Mouse (Mus musculus) kidney, embryonic 16.5 days (tissue): ENCODE data around the gene Tubb2b. TPM values are rescaled to one million over a fixed set of nuclear protein-coding genes. Genes with fewer than 3 reads are reported as not detected.
A peak's percentile ranks its signal among the peaks of the same experiment; 100 is the strongest.

Source experiments
- ATAC-seq: fragments of 200-750 bp; cut with Nextera tagmentation; 2 replicates; pipeline ENCODE4 v1.8.0; 2017; ENCODE audit warnings: moderate TSS enrichment; ENCODE audit not compliant: low FRiP score, low TSS enrichment
- H3K27ac ChIP-seq: fragments of 300-500 bp; sonication (generic); 2 replicates; pipeline ENCODE4 v1.5.1; 2014; ENCODE audit warnings: low read length
- H3K27me3 ChIP-seq: fragments of 300-500 bp; sonication (generic); 2 replicates; pipeline ENCODE4 v1.6.1; 2014; ENCODE audit warnings: low read length, control low read depth, mixed read lengths; ENCODE audit not compliant: insufficient read depth
- H3K36me3 ChIP-seq: fragments of 300-500 bp; sonication (generic); 2 replicates; pipeline ENCODE4 v1.6.1; 2014; ENCODE audit warnings: low read length, control low read depth, mixed read lengths; ENCODE audit not compliant: insufficient read depth
- H3K4me1 ChIP-seq: fragments of 300-500 bp; sonication (generic); 2 replicates; pipeline ENCODE4 v1.6.1; 2014; ENCODE audit warnings: low read length, control low read depth, mixed read lengths; ENCODE audit not compliant: insufficient read depth
- H3K4me2 ChIP-seq: fragments of 300-500 bp; sonication (generic); replicated peaks from 2 replicates; pipeline ENCODE4 v1.6.1; 2014; ENCODE audit warnings: low read depth, low read length
- H3K4me3 ChIP-seq: fragments of 300-500 bp; sonication (generic); 2 replicates; pipeline ENCODE4 v1.5.1; 2014; ENCODE audit warnings: mild to moderate bottlenecking, low read length
- H3K9ac ChIP-seq: fragments of 300-500 bp; sonication (generic); replicated peaks from 2 replicates; pipeline ENCODE4 v1.6.1; 2014; ENCODE audit warnings: low read length
- H3K9me3 ChIP-seq: fragments of 300-500 bp; sonication (generic); 2 replicates; pipeline ENCODE4 v1.6.1; 2016; ENCODE audit warnings: low read length, control low read depth
- WGBS: fragments of 180-500 bp; shearing (Covaris S2); extraction: QIAGEN DNeasy Blood & Tissue Kit; methylation state at CpG from one replicate; pipeline ENCODE4 v1.1.7; 2014; 5-methylcytosine and 5-hydroxymethylcytosine counted together
- polyA plus RNA-seq: library from polyadenylated mRNA; unstranded; fragments of >200 nt; fragmentation: Nextera tagmentation; extraction: Ambion mirVana; gene quantifications from 2 replicates; pipeline ENCODE4 v1.2.1, GENCODE M21; 2015

The Tubb2b gene
- polyA plus RNA-seq, 1 experiment from 2014 or later, result 40.4 TPM

GRCm38 (mm10) chr13:34154217-34154930 lies 24.1 kb upstream of the Tubb2b start:
- Histone ChIP-seq H3K27me3 (no peaks in the 10 kb centered on the region), H3K9me3 (no peaks in the 10 kb centered on the region), H3K4me2 (peak overlapping the region; percentile 33), H3K4me3 (peak overlapping the region; percentile 16; the same call in 1 of the 2 replicates), H3K36me3 (no peaks in the 10 kb centered on the region), H3K27ac (no peak overlapping the region), H3K4me1 (peaks cover 19% of the 10 kb centered on the region), H3K9ac (peak overlapping the region; percentile 39; the same call in 1 of the 2 replicates)
- 55% methylated on average over 13 of the region's 13 CpGs for WGBS
- ATAC-seq, result peak; percentile 39; the same call in 1 of the 2 replicates

GRCm38 (mm10) chr13:34153254-34154011 lies 23.2 kb upstream of the Tubb2b start:
- Histone ChIP-seq H3K4me1 (peaks cover 24% of the 10 kb centered on the region), H3K36me3 (no peaks in the 10 kb centered on the region), H3K4me3 (no peak overlapping the region), H3K9ac (no peak overlapping the region), H3K9me3 (no peaks in the 10 kb centered on the region), H3K27ac (no peak overlapping the region), H3K4me2 (no peak overlapping the region), H3K27me3 (no peaks in the 10 kb centered on the region)
- ATAC-seq, result no peak
- WGBS, result 87% methylated on average over 4 of the region's 5 CpGs

GRCm38 (mm10) chr13:34152695-34153094 lies 22.4 kb upstream of the Tubb2b start:
- Histone ChIP-seq H3K4me2 (no peak overlapping the region), H3K36me3 (no peaks in the 10 kb centered on the region), H3K4me3 (no peak overlapping the region), H3K9me3 (no peaks in the 10 kb centered on the region), H3K9ac (no peak overlapping the region), H3K27me3 (no peaks in the 10 kb centered on the region), H3K27ac (no peak overlapping the region), H3K4me1 (peaks cover 27% of the 10 kb centered on the region)
- 67% methylated on average over 7 of the region's 7 CpGs for WGBS
- ATAC-seq, result no peak

GRCm38 (mm10) chr13:34151425-34151824 lies 21.2 kb upstream of the Tubb2b start:
- no peak overlapping the region for H3K4me3 ChIP-seq
- ATAC-seq, result no peak
- H3K9ac ChIP-seq, result no peak overlapping the region
- 78% methylated on average over 1 of the region's 1 CpGs for WGBS
- no peaks in the 10 kb centered on the region for H3K9me3 ChIP-seq
- no peak overlapping the region for H3K27ac ChIP-seq
- no peak overlapping the region for H3K4me2 ChIP-seq
- no peaks in the 10 kb centered on the region for H3K36me3 ChIP-seq
- H3K4me1 ChIP-seq, result peaks cover 22% of the 10 kb centered on the region
- no peaks in the 10 kb centered on the region for H3K27me3 ChIP-seq

- Histone ChIP-seq H3K9ac (peak overlapping the region; percentile 22; the same call in 1 of the 2 replicates), H3K4me1 (peaks cover 21% of the 10 kb centered on the region), H3K36me3 (no peaks in the 10 kb centered on the region), H3K9me3 (no peaks in the 10 kb centered on the region), H3K4me2 (peak overlapping the region; percentile 44), H3K27ac (no peak overlapping the region), H3K27me3 (no peaks in the 10 kb centered on the region), H3K4me3 (peak overlapping the region; percentile 4)
- ATAC-seq, result no peak
- WGBS, result 16% methylated on average over 19 of the region's 19 CpGs
These were observed 20.2 kb upstream of the Tubb2b start for GRCm38 (mm10) chr13:34150271-34151027.

- Histone ChIP-seq H3K27ac (no peak overlapping the region), H3K4me1 (peaks cover 20% of the 10 kb centered on the region), H3K4me3 (peak overlapping the region; percentile 54), H3K27me3 (no peaks in the 10 kb centered on the region), H3K4me2 (peak overlapping the region; percentile 72), H3K9me3 (no peaks in the 10 kb centered on the region), H3K9ac (peak overlapping the region; percentile 75), H3K36me3 (no peaks in the 10 kb centered on the region)
- 71% methylated on average over 5 of the region's 5 CpGs for whole genome bisulfite sequencing
- no peak for ATAC-seq
These were observed 19.4 kb upstream of the Tubb2b start for GRCm38 (mm10) chr13:34149463-34150176.

GRCm38 (mm10) chr13:34148767-34149392 lies 18.6 kb upstream of the Tubb2b start:
- Histone ChIP-seq H3K4me3 (peak overlapping the region; percentile 54), H3K27me3 (no peaks in the 10 kb centered on the region), H3K9me3 (no peaks in the 10 kb centered on the region), H3K27ac (peak overlapping the region; percentile 66; the same call in 1 of the 2 replicates), H3K4me1 (peaks cover 18% of the 10 kb centered on the region), H3K4me2 (peak overlapping the region; percentile 72), H3K9ac (peak overlapping the region; percentile 75), H3K36me3 (no peaks in the 10 kb centered on the region)
- WGBS, result under 1% methylated on average over 23 of the region's 23 CpGs
- peak; percentile 70 for ATAC-seq

- Histone ChIP-seq H3K9me3 (no peaks in the 10 kb centered on the region), H3K4me1 (peaks cover 18% of the 10 kb centered on the region), H3K27ac (no peak overlapping the region), H3K9ac (no peak overlapping the region), H3K4me3 (peak overlapping the region; percentile 54; the same call in 1 of the 2 replicates), H3K36me3 (no peaks in the 10 kb centered on the region), H3K27me3 (no peaks in the 10 kb centered on the region), H3K4me2 (peak overlapping the region; percentile 72; the same call in 1 of the 2 replicates)
- WGBS, result 84% methylated on average over 3 of the region's 3 CpGs
- no peak for ATAC-seq
These were observed 17.9 kb upstream of the Tubb2b start for GRCm38 (mm10) chr13:34148181-34148580.

- no peaks in the 10 kb centered on the region for H3K27me3 ChIP-seq
- WGBS, result 71% methylated on average over 3 of the region's 3 CpGs
These were observed 16.6 kb upstream of the Tubb2b start for GRCm38 (mm10) chr13:34146916-34147315.

More at GRCm38 (mm10) chr13:34146916-34147315, 16.6 kb upstream of the Tubb2b start:
- H3K4me3 ChIP-seq, result no peak overlapping the region
- no peak overlapping the region for H3K9ac ChIP-seq
- H3K27ac ChIP-seq, result no peak overlapping the region
- H3K9me3 ChIP-seq, result no peaks in the 10 kb centered on the region
- H3K36me3 ChIP-seq, result no peaks in the 10 kb centered on the region
- peaks cover 18% of the 10 kb centered on the region for H3K4me1 ChIP-seq
- no peak for ATAC-seq
- no peak overlapping the region for H3K4me2 ChIP-seq
